ENCODE assay signal across 14 mouse cellular contexts in genomic region chr9:34573906-34574305, GRCm38 (mm10).
"Had no signal": no experiment of that assay in that cellular context is flagged by ENCODE, and none has a peak within 500 bp of the region (broad histone marks: within the 10 kb centered on the region; RNA-seq: fewer than 3 reads in every experiment).

No protein-coding gene starts in this region.

- H3K27ac ChIP-seq: neural tube, embryonic 13.5 days; neural tube, embryonic 15.5 days; stomach, embryonic 15.5 days; stomach, postnatal 0 days had no signal

- H3K36me3 ChIP-seq: neural tube, embryonic 13.5 days; neural tube, embryonic 15.5 days; stomach, embryonic 15.5 days had no signal

- H3K9me3 ChIP-seq: neural tube, embryonic 13.5 days; neural tube, embryonic 15.5 days; stomach, embryonic 15.5 days had no signal

- DNase-seq: right cerebral cortex, postnatal 14 days; right cerebral cortex, postnatal 25 days; right cerebral cortex, postnatal 4 days; spleen, adult 18-20 months; thymus, adult 18-20 months; thymus, adult 2 months; thymus, postnatal 14 days; thymus, postnatal 25 days; thymus, postnatal 36 days; thymus, postnatal 4 days had no signal

- H3K27me3 ChIP-seq: neural tube, embryonic 13.5 days; neural tube, embryonic 15.5 days; stomach, embryonic 15.5 days had no signal

- H3K4me2 ChIP-seq: neural tube, embryonic 13.5 days; neural tube, embryonic 15.5 days; stomach, embryonic 15.5 days had no signal

- H3K4me1 ChIP-seq: neural tube, embryonic 13.5 days; stomach, embryonic 15.5 days had no signal

- H3K9ac ChIP-seq: neural tube, embryonic 13.5 days; neural tube, embryonic 15.5 days; stomach, embryonic 15.5 days had no signal

- H3K4me3 ChIP-seq: neural tube, embryonic 13.5 days; neural tube, embryonic 15.5 days; stomach, embryonic 15.5 days had no signal
